Mouse (Mus musculus) heart, adult 2 months (tissue): ENCODE results near the gene Ahrr.

Source experiments
- CTCF ChIP-seq: fragments of 200-600 bp; IDR thresholded peaks from 2 replicates; pipeline ENCODE4 v1.8.1; 2022; ENCODE audit warnings: antibody characterized with exemption, mild to moderate bottlenecking, moderate library complexity
- POLR2A ChIP-seq: fragments of 200-500 bp; IDR thresholded peaks from 2 replicates; pipeline ENCODE4 v1.6.1; 2011; ENCODE audit warnings: mild to moderate bottlenecking, low read depth, low read length, control low read depth; ENCODE audit not compliant: insufficient read depth

DNA sequence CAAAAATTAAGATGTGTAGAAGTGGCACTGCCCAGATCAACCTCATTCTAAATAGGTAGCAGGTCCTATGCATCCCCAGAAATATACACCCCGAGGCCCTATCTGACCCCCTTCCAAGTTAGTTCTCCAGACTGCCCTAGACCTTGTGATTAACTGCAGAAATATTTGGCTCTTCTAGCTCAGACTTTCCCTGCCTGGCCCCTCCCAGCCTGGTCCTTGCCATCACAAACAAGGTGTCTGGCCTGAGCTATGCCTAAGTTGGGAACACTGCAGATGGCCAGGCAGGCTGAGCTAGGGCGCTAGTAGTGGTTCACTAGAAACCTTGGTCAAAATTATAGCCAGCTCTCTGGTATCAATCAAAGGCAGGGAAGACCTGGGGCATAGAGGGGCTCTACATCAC lies 124.6 kb downstream of the Ahrr start:
- TF ChIP-seq POLR2A: no peak
- no peak for TF ChIP-seq CTCF
